Mouse (Mus musculus) cerebellum, adult (tissue): ENCODE measurements around the gene 1500009C09Rik.

Source experiments
- ATAC-seq: cut with Nextera tagmentation; 2 replicates; pipeline ENCODE4 v1.9.2; 2017; ENCODE audit warnings: mild to moderate bottlenecking, moderate library complexity, mixed read lengths; ENCODE audit not compliant: insufficient number of reproducible peaks, low FRiP score, low TSS enrichment

1500009C09Rik gene

DNA sequence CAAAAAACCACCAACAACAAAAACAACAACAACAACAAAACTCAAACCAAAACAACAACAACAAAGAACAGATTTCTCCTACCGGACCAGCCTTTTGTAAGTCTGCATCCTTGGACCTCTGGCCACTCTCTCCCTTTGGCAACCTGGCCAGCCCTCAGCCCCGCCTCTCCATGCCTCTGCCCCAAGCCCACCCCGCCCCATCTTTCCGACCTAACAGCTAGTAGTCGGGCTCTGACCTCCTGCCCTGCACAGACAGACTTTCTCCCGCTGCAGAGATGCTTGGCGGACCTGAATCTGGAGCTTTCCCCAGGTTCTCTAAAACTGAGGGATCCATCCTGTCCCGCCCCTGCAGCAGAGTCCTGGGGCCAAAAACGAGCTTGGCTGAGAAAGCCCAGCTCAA is 34.2 kb upstream of the 1500009C09Rik start:
- ATAC-seq = no peak

DNA sequence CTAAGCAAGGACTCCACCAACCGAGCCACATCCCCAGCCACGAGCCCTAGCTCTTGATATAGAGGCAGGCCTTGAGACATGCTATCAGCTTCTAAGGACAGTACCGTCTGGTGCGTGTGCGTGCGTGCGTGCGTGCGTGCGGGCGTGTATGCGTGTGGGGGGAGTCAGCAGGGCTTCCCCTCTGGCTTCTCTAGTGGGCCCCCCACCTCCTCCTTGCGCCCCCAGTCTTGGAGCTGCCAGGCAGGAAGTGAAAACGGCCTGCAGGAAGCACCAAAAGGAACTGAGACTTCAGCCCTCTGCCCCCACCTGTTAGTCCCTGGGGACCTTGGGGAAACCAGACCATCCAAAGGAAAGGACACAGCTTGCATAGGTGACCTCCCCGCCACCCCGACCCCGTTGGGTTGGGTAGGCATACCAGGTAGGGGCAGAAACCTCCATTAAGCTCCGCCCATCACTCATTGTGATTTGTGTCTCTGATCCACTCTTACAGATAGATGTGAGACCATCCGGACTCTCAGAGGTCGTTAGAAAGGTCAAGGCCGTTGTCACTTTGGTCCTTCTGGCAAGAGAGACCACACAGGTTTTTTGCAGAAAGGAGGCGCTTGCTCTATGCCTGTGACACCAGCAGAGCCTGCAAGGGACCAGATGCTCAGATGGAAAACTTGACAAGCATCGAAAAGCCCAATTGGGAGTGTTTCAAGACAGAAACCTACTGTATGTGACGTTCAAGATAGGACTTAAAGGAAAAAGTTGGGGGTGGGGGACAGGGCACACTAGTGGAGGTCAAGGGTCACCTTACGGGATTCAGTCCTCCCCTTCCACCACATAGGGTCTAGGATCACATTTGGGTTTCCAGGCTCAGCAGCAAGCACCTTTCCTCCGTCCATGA is 33.2 kb upstream of the 1500009C09Rik start:
- ATAC-seq = no peak

- no peak for ATAC-seq
Observed at GRCm38 (mm10) chr15:82220003-82220675, 32.1 kb upstream of the 1500009C09Rik start.

- no peak for ATAC-seq
Observed at GRCm38 (mm10) chr15:82221104-82221860, 30.9 kb upstream of the 1500009C09Rik start.

- no peak for ATAC-seq
Observed at GRCm38 (mm10) chr15:82223251-82223650, 28.9 kb upstream of the 1500009C09Rik start.

DNA sequence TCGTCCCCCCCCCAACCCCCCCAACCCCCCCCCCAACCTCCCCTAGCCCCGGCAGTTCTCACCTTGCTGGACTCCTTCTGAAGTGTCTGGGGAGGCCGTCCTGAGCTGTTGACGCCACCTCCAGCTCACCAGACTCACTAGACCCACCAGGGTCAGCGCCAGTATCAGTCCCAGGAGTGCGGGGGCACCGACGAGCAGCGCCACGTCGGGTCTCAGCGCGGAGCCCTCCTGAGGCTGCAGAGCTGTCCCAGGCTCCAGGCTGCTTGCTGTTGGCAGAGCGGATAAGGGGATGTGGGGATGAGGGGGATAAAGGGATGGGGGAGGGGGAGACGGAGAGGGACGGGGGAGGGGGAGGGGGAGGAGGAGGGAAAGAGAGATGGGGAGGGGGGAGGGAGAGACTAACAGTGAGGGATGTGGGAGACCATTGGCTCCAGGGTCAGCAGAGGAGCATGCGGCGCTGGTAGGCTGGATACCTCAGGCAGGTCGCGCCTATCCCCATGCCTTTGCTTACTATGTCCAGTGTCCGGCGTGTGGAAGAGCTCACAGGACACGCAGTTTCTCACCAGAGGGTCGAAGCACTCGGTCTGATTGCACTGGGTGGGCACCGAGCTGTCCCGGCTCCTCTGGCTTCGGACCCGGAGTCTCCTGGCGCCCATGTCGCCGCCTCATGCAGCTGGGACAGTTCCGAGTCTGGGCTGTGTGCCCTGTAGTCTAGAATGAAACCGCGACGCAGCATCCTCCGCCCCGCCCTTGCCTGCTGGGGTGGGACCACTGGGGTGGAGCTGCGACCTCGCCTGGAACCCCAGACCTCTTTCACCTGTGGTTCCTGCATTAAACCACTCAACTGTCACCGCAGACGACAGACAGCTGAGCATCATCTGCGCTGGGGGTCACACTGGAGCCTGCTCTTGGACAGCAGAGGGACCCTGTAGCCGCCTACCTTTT is 28.3 kb upstream of the 1500009C09Rik start, which contains the start of gene Tnfrsf13c:
Tnfrsf13c (minus strand) TSS at position 713 of the 945 bp plus-strand sequence.
- no peak for ATAC-seq

GRCm38 (mm10) chr15:82224602-82225215 is 27.5 kb upstream of the 1500009C09Rik start:
- ATAC-seq = no peak

DNA sequence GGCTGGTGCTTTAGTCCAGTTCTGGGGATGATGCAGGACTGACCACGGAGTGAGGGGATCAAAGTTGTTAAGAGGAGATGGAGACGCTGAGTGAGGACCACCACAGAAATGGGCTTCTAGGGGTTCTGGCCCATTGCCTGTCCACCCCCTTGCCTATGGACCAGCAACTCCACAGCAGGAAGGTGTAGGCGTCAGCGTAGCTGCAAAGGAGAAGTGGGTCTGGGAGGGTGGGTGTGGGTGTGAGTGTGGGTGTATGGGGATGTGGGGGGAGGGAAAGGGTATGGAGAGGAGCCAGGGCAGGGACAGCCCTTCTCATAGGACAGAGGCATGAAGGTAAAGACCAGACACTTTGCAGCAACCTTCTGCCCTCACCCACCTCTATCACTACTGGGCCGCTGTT is 26.4 kb upstream of the 1500009C09Rik start:
- no peak for ATAC-seq

- ATAC-seq = no peak
Observed at GRCm38 (mm10) chr15:82229542-82230045, 22.6 kb upstream of the 1500009C09Rik start.

DNA sequence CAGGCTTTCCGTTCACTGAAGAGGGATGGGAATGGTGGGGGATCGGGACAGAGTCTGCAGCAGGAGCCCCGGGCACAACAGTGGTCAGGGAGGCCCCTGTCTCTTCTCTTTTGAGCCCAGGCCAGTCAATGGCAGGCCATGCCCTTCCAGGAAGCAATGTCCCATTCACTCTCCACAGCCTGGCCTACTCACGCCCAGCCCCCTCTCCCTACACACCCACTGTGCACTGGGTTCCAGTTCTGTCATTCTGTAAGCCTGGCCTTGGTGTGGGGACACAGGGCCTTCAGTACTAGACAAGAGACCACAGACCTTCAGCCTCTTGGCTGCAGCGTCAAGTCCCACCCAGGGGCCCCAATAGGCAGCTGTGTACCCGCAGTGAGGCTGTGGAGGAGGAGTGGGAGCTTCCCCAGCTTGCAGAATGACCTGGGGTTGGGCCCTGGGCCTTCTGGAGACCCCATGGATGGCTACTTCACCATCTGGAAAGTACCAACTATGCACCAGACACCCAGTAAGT is 22.0 kb upstream of the 1500009C09Rik start:
- no peak for ATAC-seq

- ATAC-seq = no peak
Observed at GRCm38 (mm10) chr15:82231100-82231499, 21.1 kb upstream of the 1500009C09Rik start.

GRCm38 (mm10) chr15:82231591-82232378 is 20.4 kb upstream of the 1500009C09Rik start:
- ATAC-seq = peak; percentile 77

GRCm38 (mm10) chr15:82232651-82233050 is 19.5 kb upstream of the 1500009C09Rik start:
- peak; percentile 11; the same call in 1 of the 2 replicates for ATAC-seq

DNA sequence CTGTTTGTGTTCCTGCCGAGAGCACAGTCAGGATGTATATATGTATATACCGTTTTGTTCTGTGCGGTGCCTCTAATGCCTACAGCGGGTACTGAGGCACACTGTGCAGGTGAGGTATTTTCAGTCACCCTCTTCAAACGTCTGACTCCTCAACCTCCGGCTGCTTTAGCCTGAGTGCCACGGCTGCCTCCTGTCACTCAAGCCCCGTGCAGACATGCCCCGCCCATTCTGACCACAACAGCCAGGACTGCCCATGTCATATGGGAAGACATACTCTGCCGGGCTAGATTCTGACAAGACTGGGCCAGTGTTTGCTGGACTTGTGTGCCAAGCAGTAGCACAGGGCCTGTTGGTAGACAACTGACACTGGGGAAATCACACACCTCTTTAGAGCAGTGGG is 16.5 kb upstream of the 1500009C09Rik start:
- no peak for ATAC-seq

GRCm38 (mm10) chr15:82236565-82236964 is 15.6 kb upstream of the 1500009C09Rik start:
- ATAC-seq = peak; percentile 37; the same call in 1 of the 2 replicates

GRCm38 (mm10) chr15:82243311-82243710 is 8.9 kb upstream of the 1500009C09Rik start:
- no peak for ATAC-seq

GRCm38 (mm10) chr15:82243742-82244114 is 8.5 kb upstream of the 1500009C09Rik start:
- ATAC-seq = 0 out of 2 replicates have a peak, but pooled peaks have one; percentile 18
